Mouse (Mus musculus) frontal cortex, postnatal 36 days (tissue): ENCODE data around the gene Gripap1.
A peak's percentile ranks its signal among the peaks of the same experiment; 100 is the strongest.
"Not testable (repeated sequence)": the region's sequence is repeated elsewhere in the genome, so short reads cannot be mapped to it uniquely, and the experiment has no call there.

ENCODE experiments used
- DNase-seq, 2 experiments: peaks; one replicate each; pipeline ENCODE4 v3.0.0; 2022; ENCODE audit warnings: low spot score in 2 of 2

The Gripap1 gene

DNA sequence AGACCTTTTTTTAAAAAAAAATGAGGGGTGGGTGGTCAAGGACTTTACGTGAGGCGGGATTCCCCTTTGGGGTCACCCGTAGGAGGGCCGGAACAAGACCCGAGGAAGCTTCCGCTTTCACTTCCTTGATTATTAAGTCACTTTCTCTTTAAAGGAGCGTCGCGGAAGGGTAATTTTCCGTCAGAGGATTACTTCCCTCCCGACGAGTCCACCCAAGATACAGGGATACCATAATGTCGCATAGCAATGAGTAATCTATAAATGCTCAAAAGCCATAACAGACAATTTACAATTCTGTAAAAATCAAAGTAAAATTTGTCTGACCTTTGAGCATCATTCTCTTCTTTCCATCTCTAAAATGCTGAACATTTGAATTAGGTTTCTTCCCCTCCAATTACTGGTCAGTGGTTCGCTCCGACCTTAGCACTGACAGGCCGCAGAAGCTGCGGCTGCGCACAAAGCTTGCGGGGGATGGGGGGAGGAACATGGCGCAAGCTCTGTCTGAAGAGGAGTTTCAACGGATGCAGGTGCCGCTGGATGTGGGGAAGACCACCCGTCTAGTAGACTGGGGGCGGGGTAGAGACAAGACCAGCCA, at the start of gene Gripap1:
Gene Gripap1 (plus strand): TSS at position 224 of the 595 bp plus-strand sequence.
- DNase-seq = peak; percentile 61 to 65

- DNase-seq = no peak
Observed at GRCm38 (mm10) chrX:7740082-7740819, 49.3 kb upstream of the Gripap1 start.

- no peak for DNase-seq
Observed at GRCm38 (mm10) chrX:7741103-7741502, 48.5 kb upstream of the Gripap1 start.

DNA sequence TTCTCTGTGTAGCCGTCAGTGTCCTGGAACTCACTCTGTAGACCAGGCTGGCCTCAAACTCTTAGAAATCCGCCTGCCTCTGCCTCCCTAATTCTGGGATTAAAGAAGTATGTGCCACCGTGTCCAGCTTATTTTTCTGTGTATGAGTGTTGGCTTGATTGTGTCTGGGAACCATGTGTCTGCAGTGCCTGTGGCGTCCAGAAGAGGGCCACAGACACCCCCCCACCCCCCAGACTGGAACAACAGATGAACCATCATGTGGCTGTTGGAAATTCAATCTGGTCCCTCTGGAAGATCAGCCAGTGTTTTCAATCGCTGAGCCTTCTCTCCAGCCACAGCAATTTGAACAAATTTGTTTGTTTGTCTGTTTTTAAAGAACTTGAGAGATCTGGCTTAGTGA, 46.1 kb upstream of the Gripap1 start:
- DNase-seq = no peak

GRCm38 (mm10) chrX:7744940-7745339, 44.6 kb upstream of the Gripap1 start:
- DNase-seq = no peak

DNA sequence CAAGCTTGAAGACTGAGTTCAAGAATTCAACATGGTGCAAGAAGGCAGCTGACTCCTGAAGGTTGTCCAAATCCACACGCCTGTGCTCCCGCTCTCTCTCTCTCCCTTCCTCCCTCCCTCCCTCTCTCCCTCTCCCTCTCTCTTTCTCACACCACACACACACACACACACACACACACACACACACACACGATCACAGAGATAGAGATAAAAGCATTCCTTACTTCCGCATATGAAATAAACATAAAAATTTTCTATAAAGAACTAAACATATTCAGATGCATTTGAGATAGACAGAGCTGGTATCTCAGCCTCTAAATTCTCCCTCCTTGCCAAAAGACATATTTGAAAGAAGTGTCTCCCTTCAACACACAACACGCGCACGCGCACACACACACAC, 44.1 kb upstream of the Gripap1 start:
- DNase-seq = no peak

GRCm38 (mm10) chrX:7750432-7751116, 39.0 kb upstream of the Gripap1 start, which contains the start of gene Ccdc120:
Gene Ccdc120 (minus strand): TSS chrX:7750905.
- peak; percentile 74 to 76 for DNase-seq

GRCm38 (mm10) chrX:7753627-7754026, 35.9 kb upstream of the Gripap1 start:
- DNase-seq = not testable (repeated sequence)

- peak; percentile 86 to 88 for DNase-seq
Observed at GRCm38 (mm10) chrX:7762137-7762920, 27.2 kb upstream of the Gripap1 start, which contains the start of gene Tfe3. Gene Tfe3 (plus strand): TSS chrX:7762560.

DNA sequence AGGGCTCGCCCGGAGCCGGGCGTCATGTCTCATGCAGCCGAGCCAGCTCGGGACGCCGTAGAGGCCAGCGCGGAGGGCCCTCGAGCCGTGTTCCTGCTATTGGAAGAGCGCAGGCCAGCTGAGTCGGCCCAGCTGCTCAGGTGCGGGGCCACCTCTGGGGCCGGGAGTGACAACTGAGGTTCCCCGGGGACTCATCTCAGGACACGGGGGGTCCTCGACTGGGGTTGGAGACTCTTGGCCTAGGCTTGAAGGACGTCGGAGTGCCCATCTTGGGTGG, 26.7 kb upstream of the Gripap1 start:
- DNase-seq = no peak

DNA sequence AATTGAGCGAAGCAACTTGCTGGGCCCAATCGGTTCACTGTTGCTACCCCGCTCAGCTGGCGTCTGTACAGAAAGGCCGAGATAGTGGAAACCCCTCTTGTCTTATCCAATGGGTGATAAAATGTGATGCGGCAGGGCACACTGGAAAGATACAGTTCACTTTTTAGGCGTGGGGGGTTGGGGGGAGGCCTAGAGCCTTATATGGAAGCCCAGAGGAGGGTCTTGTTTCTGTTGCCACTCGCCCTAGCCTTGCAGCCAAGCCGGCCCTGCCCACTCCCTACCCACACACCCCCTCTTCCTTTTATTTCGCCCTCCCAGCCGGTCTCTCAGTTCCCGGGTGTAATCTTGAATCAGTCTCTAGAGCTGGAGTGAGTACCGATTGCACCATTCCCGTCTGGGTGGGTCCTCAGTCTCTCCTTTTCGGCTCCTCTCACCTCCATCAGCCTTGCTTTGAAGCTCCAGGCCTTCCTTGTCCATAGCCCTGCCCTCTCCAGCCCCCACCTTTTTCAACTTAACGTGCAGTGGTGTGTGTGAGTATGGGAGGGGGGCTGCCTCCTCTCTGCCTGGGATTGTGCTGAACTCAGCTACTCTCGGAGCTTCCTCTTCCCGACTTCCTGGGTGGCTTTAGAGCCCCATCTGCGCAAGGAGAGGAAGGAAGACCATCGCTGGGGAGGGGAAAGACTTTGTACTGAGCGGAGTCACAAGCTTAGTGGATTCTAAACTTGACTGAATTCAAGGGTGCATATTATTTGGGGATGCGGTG, 25.8 kb upstream of the Gripap1 start:
- peak in 1 of 2 experiments; percentile 11 for DNase-seq

GRCm38 (mm10) chrX:7764657-7765280, 24.8 kb upstream of the Gripap1 start:
- DNase-seq = no peak

DNA sequence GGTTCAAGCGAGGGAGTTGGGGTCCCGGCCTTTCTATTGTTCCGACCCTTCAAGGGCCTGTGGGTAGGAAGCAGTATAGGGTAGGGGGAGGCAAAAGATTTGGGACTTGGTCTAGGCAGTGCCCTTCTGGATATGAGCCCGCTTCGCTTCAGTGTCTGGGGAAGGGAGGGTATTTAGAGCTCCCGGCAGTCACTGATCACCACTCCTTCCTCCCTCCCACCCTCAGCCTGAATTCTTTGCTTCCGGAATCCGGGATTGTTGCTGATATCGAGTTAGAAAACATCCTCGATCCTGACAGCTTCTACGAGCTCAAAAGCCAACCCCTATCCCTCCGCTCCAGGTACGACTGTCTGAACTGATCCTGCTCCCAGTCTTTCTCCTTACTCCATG, 24.3 kb upstream of the Gripap1 start:
- DNase-seq = no peak

- no peak for DNase-seq
Observed at GRCm38 (mm10) chrX:7765764-7766163, 23.8 kb upstream of the Gripap1 start.

GRCm38 (mm10) chrX:7769302-7770017, 20.1 kb upstream of the Gripap1 start:
- DNase-seq = no peak

DNA sequence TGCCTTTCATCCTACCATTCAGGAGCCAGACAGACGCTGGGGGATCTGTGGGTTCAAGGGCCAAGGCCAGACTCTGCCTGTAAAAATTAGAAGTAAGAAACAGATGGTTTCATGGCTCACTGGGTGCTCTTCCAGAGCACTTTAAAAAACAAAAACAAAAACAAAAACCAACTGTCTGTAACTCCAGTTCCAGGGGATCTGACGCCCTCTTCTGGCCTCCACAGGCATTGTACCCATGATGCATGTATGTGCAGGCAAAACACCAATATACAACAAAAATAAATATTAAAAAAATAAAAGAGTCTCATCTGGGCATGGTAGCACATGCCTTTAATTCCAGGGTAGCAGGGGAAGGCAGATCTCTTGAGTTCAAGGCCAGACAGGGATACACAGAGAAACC, 16.8 kb upstream of the Gripap1 start:
- no peak for DNase-seq

DNA sequence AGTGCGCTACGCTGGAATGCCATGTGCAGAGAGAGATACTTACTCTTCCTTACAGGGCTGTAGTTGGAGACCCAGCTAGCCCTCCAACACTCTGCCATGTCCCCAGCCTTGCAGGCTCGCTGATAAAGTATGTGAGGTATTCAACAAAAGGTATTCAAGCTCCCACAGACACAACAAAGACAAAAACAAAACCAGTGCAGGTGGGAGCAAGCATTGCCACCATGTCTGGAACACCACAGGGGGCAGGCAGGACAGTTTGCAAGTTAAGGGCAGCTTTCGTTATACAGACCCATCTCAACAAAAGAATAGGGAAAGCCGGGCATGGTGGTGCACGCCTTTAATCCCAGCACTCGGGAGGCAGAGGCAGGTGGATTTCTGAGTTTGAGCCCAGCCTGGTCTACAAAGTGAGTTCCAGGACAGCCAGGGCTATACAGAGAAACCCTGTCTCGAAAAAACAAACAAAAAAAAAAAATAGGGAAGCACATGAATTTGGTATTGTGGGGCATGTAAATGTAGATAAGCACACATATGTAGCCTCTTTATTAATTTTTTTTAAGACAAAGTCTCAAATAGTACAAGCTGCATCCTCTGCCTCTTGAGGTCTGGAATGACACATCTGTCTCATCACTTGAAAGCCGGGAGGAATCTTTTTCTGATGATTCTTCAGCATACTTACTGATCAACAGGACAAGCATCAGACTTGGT, 13.9 kb upstream of the Gripap1 start:
- no peak for DNase-seq

DNA sequence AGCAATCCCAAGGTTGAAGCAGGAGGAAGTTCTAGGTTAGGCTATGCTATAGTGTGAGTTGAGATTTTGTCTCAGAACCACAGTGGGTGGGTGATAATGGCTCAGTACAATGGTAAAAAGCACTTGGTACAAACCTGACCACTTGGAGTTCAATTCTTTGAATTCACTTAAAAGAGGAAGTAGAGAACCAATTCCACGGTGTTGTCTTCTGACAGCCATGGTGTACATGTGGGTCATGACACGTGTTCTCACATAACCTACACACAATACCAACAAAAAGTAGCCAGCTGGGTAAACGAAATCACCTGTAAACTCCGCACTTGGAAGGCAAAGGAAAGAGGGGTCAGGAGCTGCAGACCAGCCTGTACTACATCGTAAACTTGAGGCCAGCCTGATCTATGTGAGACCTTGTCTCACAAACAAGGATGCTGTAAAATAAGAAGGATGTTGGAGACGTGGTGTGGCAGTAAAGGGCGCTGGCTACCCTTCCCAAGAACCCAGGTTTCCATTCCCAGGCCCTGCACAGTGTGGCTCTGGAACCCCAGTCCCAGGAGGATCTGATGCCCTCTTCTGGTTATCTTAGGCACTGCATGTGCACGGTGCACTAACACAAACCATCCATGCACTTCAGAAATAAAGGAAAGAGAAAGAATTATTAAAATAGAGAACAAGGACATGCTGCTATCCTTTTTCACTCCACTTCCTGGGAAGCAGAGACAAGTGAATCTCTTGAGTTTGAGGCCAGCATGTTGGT, 13.1 kb upstream of the Gripap1 start:
- DNase-seq = peak; percentile 40 to 68
